Mouse (Mus musculus): Measurements from ENCODE around the gene Tnf. TPM values are rescaled to one million over a fixed set of nuclear protein-coding genes. Genes with fewer than 3 reads are reported as not detected.
A peak's percentile ranks its signal among the peaks of the same experiment; 100 is the strongest.

Gene Tnf
- polyA plus RNA-seq (2015; fragmentation: Nextera tagmentation; extraction: Ambion mirVana) = 4.2 and 5.7 TPM in 2 replicates

DNA sequence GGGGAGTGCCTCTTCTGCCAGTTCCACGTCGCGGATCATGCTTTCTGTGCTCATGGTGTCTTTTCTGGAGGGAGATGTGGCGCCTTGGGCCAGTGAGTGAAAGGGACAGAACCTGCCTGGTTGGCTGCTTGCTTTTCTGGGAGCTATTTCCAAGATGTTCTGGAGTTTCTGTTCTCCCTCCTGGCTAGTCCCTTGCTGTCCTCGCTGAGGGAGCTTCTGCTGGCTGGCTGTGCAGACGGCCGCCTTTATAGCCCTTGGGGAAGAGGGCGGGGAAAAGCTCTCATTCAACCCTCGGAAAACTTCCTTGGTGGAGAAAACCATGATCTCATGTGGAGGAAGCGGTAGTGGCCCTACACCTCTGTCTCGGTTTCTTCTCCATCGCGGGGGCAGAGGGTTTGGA lies at the start of gene Tnf:
Gene Tnf, minus strand, starts transcription at position 221 of the 400 bp plus-strand sequence.
- DNase-seq (ENCODE audit: low spot score) = peak; percentile 48

GRCm38 (mm10) chr17:35251162-35251719 lies 49.4 kb upstream of the Tnf start:
- DNase-seq (ENCODE audit: low spot score) = no peak

GRCm38 (mm10) chr17:35250348-35251120 lies 48.7 kb upstream of the Tnf start:
- DNase-seq (ENCODE audit: low spot score) = no peak

DNA sequence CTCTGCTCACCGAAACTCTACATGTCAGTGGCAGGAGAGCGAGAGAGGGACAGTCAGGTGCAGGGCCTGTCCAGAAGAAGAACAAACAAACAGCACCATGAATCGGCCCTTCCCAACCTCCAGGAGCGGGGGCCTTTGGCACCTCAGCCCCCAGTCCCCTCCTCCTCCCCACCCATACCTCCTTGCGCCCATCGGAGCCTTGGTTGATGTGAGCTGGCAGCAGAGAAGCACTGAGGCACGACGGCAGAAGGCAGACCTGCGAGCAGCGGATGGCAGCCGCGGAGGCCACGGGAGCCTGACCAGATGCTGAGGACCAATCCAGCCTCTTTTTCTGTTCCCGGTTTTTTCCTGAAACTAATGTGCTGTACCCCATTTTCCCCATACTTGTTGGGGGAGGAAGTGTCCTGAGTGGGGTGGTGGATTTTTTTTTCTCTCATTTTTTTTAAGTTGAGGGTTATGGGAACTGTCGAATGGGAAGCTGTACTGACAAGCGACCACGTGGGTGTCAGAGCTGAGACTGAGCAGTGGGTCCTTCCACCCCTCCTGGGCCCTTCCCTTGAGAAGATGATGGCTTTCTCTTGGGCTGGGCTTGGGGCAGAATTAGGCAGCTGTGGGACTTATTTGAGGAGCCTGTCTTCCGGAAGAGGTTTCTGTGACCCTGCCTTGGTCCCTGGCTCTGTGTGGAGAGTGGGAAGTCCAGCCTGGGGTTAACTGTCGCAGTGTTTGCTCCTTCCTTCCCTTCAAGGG lies 47.8 kb upstream of the Tnf start:
- DNase-seq (ENCODE audit: low spot score) = no peak

- DNase-seq (ENCODE audit: low spot score) = no peak
These were observed 47.2 kb upstream of the Tnf start for GRCm38 (mm10) chr17:35248986-35249385.

GRCm38 (mm10) chr17:35247144-35247543 lies 45.3 kb upstream of the Tnf start:
- DNase-seq (ENCODE audit: low spot score) = no peak

- DNase-seq (ENCODE audit: low spot score) = peak; percentile 66
These were observed 44.2 kb upstream of the Tnf start for GRCm38 (mm10) chr17:35245731-35246623.

DNA sequence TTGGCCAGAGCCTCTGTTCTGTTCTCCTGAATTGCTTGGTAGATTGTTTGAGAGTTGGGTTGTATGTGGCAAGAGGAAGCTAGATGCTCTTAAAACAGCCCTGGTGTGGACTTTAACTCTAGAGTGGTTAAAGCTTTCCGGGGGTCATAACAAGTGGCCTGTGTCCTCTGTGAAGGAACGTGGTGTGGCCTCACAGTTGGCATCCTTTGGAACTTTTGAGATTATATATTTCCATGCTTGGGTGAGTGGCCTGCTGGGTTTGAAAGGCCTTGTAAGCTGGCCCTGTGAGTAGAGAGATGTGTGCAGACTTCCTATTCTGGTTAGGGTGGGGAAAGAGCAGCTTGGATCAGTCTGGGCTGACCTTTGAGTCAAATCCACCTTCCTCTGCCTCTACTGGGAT lies 43.2 kb upstream of the Tnf start:
- DNase-seq (ENCODE audit: low spot score) = no peak

GRCm38 (mm10) chr17:35243086-35243485 lies 41.3 kb upstream of the Tnf start:
- peak; percentile 43 for DNase-seq (ENCODE audit: low spot score)

DNA sequence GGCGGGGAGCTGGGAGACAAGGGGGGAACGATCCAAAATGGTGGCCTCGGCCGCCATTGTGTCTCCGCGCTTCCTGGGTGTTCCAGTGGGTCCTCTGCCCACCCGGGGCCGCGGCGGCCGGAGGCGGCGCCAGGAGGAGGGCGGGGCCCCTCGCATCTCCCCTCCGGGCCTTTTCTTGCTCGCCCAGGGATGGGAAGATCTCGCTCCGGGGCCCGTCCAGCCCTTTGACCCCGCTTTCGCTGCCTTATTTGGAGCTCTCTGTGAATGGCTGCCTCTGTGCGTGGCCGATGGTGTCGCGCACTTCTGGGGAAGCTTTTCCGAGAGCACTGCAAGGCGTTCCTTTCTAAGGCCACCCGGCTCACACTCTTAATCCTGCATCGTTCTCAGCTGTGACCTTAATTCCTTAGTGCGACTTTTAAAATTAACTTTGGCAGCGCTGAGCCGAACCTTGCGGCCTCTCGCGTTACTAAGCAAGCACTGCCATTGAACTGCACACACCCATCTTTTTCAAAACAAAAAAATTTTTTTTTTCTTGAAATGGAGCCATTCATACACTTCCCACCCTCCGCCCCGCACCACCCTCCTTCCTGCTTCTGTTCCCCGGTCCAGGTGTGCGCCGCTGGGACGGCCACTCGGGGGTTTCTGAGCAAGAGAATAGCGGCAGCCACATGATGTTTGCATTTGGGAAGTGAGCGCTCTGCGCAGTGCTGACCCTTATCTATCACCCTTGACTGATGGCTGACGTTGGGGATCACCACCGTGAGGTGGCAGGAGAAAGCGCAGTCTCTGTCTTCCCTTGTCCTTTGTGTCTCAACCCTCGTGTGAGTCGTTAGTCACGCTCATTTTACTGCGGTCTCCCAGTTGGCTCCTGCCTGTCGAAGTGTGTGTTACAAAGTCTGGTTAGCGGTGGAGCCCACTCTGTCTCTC lies 40.5 kb upstream of the Tnf start:
- DNase-seq (ENCODE audit: low spot score) = peak; percentile 65

GRCm38 (mm10) chr17:35241305-35242014 lies 39.7 kb upstream of the Tnf start, which contains the start of gene Ddx39b:
Gene Ddx39b, plus strand, starts transcription at chr17:35241746.
- DNase-seq (ENCODE audit: low spot score) = peak; percentile 98

DNA sequence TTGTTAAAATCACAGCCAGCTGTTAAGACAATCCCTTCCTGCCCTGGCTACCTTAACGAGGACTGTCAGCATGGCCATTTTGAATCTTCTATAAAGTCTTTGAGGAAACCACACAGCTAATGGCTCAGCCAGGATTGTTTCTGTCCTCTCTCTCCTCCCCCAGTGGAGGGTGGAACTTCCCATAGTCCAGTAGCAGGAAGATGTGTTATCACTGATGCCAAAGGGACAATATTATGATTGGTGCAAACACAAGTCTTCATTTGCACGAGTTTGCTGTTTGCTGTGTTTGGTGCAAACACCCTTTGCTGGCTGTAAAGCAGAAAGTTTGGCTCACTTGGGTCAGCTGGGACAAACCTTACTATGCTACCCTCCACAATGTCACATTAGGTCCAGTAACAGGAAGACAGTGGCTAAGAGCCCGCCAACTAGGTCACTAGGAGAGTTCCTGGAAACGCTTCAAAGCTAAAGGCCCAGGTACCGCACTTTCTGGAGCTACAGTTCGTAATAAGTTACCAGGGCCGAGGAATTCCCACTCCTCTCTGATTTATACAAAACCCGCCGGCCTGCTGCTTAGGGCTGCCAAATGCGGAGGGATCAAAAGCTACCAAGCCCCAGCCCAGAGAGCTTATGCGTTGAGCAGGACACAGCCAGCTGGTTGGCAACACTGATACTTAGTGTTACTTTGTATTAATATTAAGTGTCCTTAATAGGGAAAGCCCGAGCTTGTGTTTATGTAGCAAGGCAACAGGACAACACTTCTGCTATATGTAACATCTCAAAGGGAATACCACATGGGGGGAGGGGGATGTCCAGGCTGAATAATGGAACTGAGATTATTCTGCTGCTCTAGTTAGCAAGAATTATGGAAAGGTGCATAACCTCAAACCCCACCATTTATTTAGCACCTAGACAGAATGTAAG lies 38.8 kb upstream of the Tnf start:
- DNase-seq (ENCODE audit: low spot score) = no peak

- DNase-seq (ENCODE audit: low spot score) = no peak
These were observed 37.9 kb upstream of the Tnf start for GRCm38 (mm10) chr17:35239700-35240099.

DNA sequence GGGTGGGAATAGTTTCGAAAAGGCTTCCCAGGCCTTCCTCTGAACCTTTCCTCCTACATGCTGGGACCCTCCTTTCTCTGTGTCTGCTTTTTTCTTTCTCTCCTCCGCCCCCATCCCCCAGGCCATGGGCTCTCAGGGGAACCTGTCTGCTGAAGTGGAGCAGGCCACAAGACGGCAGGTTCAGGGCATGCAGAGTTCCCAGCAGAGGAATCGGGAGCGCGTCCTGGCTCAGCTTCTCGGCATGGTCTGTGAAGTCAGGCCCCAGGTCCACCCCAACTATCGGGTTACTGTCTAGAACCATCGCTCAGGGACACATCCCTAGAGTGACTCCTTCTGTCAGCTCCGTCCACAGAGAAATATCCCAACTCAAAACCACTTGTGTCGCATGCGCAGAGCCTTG lies 35.7 kb upstream of the Tnf start:
- DNase-seq (ENCODE audit: low spot score) = no peak

DNA sequence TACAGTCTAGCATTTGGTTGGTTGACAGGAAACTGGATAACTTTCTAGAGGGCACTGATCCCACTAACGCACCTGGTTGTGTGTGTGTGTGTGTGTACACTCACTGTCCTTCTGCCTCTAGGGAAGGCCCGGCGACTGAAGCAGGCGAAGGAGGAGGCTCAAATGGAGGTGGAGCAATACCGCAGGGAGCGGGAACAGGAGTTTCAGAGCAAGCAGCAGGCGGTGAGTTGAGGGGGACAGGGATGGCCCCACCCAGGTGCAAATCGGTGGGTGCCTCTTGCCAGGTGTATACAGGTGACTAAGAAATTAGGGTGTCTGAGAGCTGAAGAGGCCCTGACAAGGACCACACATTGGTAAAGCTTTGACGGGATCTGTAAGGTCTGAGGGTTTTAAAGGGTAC lies 35.2 kb upstream of the Tnf start:
- DNase-seq (ENCODE audit: low spot score) = no peak

DNA sequence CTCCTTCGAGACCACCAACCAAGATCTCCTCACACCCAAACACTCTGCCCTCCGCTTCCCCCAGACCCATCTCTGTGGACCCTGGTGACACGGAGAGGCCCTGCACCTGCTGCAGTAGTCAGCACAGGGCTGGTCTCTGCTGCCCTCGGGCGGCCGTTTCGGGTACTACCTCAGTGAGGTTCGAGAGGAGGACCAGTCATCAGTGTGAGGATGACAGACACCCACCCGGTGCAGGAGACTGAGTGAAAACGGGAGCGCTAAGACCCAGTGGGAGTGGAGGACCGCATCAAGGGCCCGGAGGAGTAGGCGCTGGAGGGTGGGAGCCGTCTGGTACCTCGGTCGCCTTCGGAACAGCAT lies 34.6 kb upstream of the Tnf start:
- peak; percentile 95 for DNase-seq (ENCODE audit: low spot score)

DNA sequence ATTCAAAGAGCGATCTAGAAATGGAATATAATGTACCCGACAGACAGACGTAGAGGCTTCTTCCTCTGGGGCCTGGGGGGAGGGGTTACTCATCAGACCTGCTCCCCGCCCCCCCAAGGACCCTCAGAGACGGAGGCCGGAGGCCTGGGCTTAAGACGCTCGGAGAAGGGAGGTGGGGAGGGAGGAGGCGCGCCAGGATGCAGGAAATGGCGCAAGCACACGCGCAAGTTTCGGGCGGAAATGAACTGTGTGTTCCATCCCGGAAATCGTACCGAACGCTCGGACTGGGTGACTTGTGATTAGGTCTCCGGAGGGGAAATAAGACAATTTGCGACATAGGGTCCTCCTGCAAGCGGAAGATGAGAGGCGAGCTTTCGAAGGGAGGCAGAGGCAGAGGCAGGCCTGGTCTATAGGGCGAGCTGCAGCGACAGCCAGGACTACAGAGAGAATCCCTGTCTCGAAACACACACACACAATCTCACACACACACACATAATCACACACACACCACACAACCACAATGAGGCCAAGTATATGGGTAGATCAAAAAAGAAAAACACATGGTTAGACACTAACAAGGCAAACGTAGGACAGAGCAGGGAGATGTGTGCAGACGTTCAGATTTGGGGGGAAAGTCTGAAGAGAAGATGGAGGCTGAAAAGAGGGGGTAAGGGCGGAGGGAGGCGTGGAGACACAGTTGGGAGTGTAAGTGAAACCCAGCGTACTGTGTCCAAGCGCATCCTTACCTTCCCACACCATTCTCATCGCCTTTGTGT lies 34.0 kb upstream of the Tnf start, which contains the start of gene Nfkbil1:
Gene Nfkbil1, minus strand, starts transcription at position 179 of the 776 bp plus-strand sequence.
- DNase-seq (ENCODE audit: low spot score) = peak; percentile 90

- peak; percentile 42 for DNase-seq (ENCODE audit: low spot score)
These were observed 33.1 kb upstream of the Tnf start for GRCm38 (mm10) chr17:35234903-35235302.

Data from thymus, postnatal 0 days (tissue).